Mouse (Mus musculus) intestine, embryonic 15.5 days (tissue): ENCODE measurements around the gene Ppp1r14d. TPM values are rescaled to one million over a fixed set of nuclear protein-coding genes. Genes with fewer than 3 reads are reported as not detected.
A peak's percentile ranks its signal among the peaks of the same experiment; 100 is the strongest.

Experiments
- ATAC-seq: fragments of 200-750 bp; cut with Nextera tagmentation; 2 replicates; pipeline ENCODE4 v1.8.0; 2017; ENCODE audit warnings: moderate TSS enrichment, moderate library complexity
- H3K27ac ChIP-seq: fragments of 300-500 bp; sonication (generic); 2 replicates; pipeline ENCODE4 v1.5.1; 2015; ENCODE audit warnings: mild to moderate bottlenecking, inconsistent platforms
- H3K27me3 ChIP-seq: fragments of 300-500 bp; sonication (generic); replicated peaks from 2 replicates; pipeline ENCODE4 v1.6.1; 2015; ENCODE audit warnings: inconsistent platforms
- H3K36me3 ChIP-seq: fragments of 300-500 bp; sonication (generic); 2 replicates; pipeline ENCODE4 v1.6.1; 2015; ENCODE audit warnings: inconsistent platforms
- H3K4me1 ChIP-seq: fragments of 300-500 bp; sonication (generic); replicated peaks from 2 replicates; pipeline ENCODE4 v1.6.1; 2015; ENCODE audit warnings: inconsistent platforms
- H3K4me2 ChIP-seq: fragments of 300-500 bp; sonication (generic); replicated peaks from 2 replicates; pipeline ENCODE4 v1.6.1; 2015; ENCODE audit warnings: mild to moderate bottlenecking, inconsistent platforms
- H3K4me3 ChIP-seq: fragments of 300-500 bp; sonication (generic); replicated peaks from 2 replicates; pipeline ENCODE4 v1.5.1; 2015; ENCODE audit warnings: inconsistent platforms
- H3K9ac ChIP-seq: fragments of 300-500 bp; sonication (generic); 2 replicates; pipeline ENCODE4 v1.6.1; 2015; ENCODE audit warnings: inconsistent platforms
- H3K9me3 ChIP-seq: fragments of 300-500 bp; sonication (generic); 2 replicates; pipeline ENCODE4 v1.6.1; 2016; ENCODE audit warnings: inconsistent platforms
- WGBS: fragments of 180-500 bp; shearing (Covaris S2); methylation state at CpG from one replicate; pipeline ENCODE4 v1.1.7; 2015; 5-methylcytosine and 5-hydroxymethylcytosine counted together
- polyA plus RNA-seq: library from polyadenylated mRNA; unstranded; fragments of >200 nt; fragmentation: Nextera tagmentation; extraction: Ambion mirVana; gene quantifications from 2 replicates; pipeline ENCODE4 v1.2.1, GENCODE M21; 2015

The Ppp1r14d gene
- polyA plus RNA-seq, 1 experiment from 2014 or later = 15.2 TPM

DNA sequence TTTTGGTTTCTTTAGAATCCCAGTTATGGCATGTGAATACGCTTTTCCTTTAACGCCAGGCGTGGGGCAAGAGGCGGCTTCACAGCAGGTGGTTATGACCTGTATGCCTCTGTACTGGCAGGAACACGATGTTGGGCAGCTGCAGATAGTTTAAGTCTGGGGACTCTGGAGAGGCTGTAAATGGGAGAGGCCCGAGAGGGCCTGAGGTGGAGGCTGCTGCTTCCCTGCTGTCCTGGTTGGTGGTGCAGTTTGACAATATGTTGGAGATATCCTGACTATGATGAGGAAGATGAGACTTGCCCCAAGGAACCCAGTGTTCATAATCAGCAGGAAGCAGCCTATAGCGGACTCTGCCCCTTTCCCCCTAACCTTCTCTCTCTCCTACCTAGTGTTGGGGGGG is 46.8 kb downstream of the Ppp1r14d start:
- Histone ChIP-seq H3K9ac (no peak overlapping the region), H3K4me2 (no peak overlapping the region), H3K27me3 (no peaks in the 10 kb centered on the region), H3K9me3 (no peaks in the 10 kb centered on the region), H3K27ac (no peak overlapping the region), H3K4me3 (no peak overlapping the region), H3K4me1 (no peaks in the 10 kb centered on the region), H3K36me3 (peaks cover 14% of the 10 kb centered on the region; the same call in 1 of the 2 replicates)
- ATAC-seq = no peak
- 86% methylated on average over 7 of the region's 7 CpGs for WGBS

DNA sequence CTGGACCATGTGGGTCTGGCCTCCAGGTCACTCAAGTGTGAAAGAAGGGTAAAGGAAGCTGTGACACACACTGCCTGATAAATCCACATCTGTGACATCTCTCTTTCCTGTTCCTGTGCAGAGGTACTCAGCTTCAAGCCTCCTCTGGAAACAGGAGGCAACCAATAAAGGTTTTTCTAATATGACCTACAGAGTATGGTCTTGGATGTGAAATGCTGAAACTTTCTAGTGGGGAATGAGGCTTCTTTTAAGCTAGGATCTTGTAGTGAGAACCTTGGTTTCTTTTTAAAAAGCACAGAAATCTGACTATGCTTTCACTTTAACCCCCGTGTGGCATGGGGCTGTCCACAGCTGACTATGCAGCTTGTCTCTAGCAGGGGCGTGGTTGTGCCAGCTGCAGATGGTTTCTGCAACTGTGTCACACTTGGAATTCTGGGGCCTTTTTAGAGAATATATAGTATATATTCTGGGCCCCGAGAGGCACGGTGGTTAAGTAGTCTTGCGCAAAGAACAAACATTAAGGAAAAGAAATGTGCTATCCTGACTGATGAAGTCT is 52.2 kb downstream of the Ppp1r14d start:
- Histone ChIP-seq H3K27me3 (no peaks in the 10 kb centered on the region), H3K9me3 (no peaks in the 10 kb centered on the region), H3K9ac (no peak overlapping the region), H3K4me1 (peaks cover 19% of the 10 kb centered on the region), H3K4me3 (no peak overlapping the region), H3K36me3 (peaks cover 3% of the 10 kb centered on the region; the same call in 1 of the 2 replicates), H3K4me2 (no peak overlapping the region), H3K27ac (no peak overlapping the region)
- WGBS = 86% methylated on average over 5 of the region's 5 CpGs
- no peak for ATAC-seq

DNA sequence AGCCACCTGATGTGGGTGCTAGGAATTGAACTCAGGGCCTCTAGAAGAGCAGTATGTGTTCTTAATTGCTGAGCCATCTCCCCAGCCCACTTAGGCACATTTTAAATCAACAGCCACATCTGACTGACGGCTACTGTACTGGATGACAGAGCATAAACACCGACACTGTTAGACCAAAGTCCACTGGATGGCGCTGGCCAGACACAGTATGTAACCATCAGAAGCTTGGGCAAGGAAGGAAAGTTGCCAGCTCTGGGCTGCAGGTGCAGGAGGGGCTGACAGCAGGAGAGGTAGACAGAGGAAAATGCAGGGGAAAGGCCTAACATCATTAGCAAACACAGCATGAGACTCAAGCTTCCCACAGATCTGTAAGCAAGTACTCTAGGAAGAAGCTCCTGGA is 52.9 kb downstream of the Ppp1r14d start:
- Histone ChIP-seq H3K27me3 (no peaks in the 10 kb centered on the region), H3K36me3 (no peaks in the 10 kb centered on the region), H3K4me3 (no peak overlapping the region), H3K27ac (no peak overlapping the region), H3K9me3 (no peaks in the 10 kb centered on the region), H3K4me1 (peaks cover 21% of the 10 kb centered on the region), H3K4me2 (no peak overlapping the region), H3K9ac (no peak overlapping the region)
- WGBS = 47% methylated on average over 3 of the region's 3 CpGs
- no peak for ATAC-seq

DNA sequence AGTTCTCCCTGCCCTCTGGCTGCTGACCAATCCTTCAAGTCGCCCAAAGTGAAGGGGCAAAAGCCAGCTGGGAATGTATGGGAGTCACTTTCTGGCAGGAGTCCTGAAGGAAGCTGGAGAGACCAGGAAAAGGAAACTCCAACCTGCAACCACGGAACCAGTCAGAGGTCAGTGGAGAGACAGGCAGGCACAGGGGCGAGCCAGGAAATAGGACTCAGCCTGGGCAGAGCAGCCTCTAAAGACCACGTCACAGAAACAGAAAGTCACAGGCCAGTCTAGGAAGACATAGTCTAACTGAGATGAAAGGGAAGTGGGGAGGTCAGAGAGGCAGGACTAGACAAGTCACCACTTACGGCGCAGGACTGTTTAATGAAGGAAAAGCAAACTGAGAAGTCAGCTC is 54.1 kb downstream of the Ppp1r14d start:
- ATAC-seq = no peak
- Histone ChIP-seq H3K9me3 (no peaks in the 10 kb centered on the region), H3K4me2 (no peak overlapping the region), H3K27ac (no peak overlapping the region), H3K4me1 (peaks cover 21% of the 10 kb centered on the region), H3K9ac (no peak overlapping the region), H3K27me3 (no peaks in the 10 kb centered on the region), H3K36me3 (no peaks in the 10 kb centered on the region), H3K4me3 (no peak overlapping the region)
- WGBS = 59% methylated on average over 6 of the region's 6 CpGs

DNA sequence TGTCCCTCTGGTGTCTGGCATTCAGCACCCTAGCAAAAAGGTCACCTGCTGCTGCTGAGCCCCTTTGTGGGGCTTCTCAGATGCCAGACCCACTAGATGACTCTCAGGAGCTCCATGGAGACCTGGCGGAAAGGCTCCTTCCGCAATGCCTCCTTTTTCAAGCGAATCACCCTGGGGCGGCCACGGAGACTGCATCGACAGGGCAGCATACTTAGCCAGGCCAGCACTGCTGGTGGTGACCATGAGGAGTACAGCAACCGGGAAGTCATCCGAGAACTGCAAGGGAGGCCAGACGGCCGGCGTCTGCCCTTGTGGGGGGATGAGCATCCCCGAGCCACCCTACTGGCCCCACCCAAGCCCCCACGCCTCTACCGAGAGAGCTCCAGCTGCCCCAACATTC is 54.8 kb downstream of the Ppp1r14d start:
- ATAC-seq = no peak
- Histone ChIP-seq H3K4me2 (no peak overlapping the region), H3K4me3 (no peak overlapping the region), H3K27ac (no peak overlapping the region), H3K4me1 (peaks cover 21% of the 10 kb centered on the region), H3K9ac (no peak overlapping the region), H3K9me3 (no peaks in the 10 kb centered on the region), H3K36me3 (no peaks in the 10 kb centered on the region), H3K27me3 (no peaks in the 10 kb centered on the region)
- WGBS = 67% methylated on average over 14 of the region's 14 CpGs

DNA sequence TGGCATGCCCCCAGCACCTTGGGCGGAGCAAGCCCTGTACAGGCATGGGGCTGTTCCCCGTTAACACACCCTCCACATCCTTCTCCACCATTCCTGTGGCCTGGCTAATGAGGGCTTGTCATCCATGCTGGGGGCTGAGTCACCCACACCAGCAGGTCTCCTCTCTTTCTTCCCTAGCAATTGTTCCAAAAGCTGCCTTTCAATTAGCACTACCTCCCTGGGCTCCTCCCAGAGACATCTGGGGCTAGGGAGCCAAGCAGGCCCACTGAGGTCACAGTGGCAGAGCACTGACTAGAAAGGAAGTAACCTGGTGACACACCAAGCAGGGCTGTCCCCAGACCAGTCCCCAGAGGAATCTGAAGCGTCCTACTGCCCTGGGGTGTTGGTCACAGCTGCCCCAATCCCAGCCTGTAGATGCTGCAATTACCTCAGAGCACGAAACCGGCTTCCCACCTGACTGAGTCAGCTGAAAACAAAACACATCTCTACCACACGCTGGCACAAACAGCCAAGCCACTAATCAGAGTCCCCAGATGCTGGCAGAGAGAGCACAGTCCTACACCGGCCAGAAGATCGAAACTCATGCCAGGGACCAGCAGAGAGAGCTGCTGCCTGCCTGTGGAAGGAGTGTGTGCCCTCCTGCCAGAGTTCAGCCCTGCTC is 55.6 kb downstream of the Ppp1r14d start, which contains the start of gene Gm14137:
Gene Gm14137 (plus strand): TSS at position 519 of the 661 bp plus-strand sequence.
- 59% methylated on average over 8 of the region's 8 CpGs for WGBS
- H3K27ac ChIP-seq = peak within 1 kb of the TSS; percentile 5; the same call in 1 of the 2 replicates
- H3K4me3 ChIP-seq = no peak within 1 kb of the TSS
- no peaks in the 10 kb centered on the region for H3K9me3 ChIP-seq
- no peaks in the 10 kb centered on the region for H3K36me3 ChIP-seq
- H3K9ac ChIP-seq = no peak within 1 kb of the TSS
- H3K4me1 ChIP-seq = peaks cover 21% of the 10 kb centered on the region
- no peaks in the 10 kb centered on the region for H3K27me3 ChIP-seq
- no peak for ATAC-seq
- peak within 1 kb of the TSS; percentile 42; the same call in 1 of the 2 replicates for H3K4me2 ChIP-seq

DNA sequence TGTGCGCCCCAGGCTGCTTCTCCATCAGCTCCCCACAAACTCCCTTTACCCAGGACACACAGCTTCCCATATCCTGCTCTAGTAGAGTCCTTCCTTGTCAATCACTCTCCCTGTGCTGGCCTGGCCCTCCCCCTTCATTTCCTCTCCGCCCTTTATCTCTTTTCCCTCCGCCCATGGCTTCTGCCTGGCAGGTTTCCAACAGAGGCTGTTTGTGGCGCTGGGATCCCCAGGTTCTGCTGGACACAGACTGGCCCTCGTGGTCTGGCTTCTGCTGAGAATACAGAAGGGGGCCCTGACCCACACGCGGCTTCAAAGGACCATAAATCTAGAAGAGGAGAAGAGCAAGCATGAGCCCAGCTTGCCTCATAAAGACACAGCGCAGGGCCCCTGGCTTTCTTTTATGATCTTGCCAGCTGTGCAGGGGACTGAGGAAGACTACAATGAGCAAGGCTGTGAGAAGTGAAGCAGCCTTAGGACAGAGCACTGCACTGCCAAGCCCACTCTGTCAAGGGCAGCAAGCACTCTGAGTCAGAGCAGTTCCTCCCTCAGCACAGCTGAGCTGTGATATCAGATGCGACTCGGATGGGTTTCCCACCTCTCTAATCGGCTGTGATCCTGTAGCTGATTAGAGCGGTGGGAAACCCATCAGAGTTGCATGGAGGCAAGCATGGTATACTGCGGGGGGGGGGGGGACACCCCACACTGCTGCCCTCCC is 56.7 kb downstream of the Ppp1r14d start:
- Histone ChIP-seq H3K9me3 (no peaks in the 10 kb centered on the region), H3K4me2 (peak overlapping the region; percentile 42), H3K36me3 (no peaks in the 10 kb centered on the region), H3K27ac (peak overlapping the region; percentile 5), H3K27me3 (no peaks in the 10 kb centered on the region; the same call in 1 of the 2 replicates), H3K9ac (no peak overlapping the region), H3K4me1 (peaks cover 24% of the 10 kb centered on the region), H3K4me3 (no peak overlapping the region)
- WGBS = 11% methylated on average over 13 of the region's 13 CpGs
- peak; percentile 81 for ATAC-seq

DNA sequence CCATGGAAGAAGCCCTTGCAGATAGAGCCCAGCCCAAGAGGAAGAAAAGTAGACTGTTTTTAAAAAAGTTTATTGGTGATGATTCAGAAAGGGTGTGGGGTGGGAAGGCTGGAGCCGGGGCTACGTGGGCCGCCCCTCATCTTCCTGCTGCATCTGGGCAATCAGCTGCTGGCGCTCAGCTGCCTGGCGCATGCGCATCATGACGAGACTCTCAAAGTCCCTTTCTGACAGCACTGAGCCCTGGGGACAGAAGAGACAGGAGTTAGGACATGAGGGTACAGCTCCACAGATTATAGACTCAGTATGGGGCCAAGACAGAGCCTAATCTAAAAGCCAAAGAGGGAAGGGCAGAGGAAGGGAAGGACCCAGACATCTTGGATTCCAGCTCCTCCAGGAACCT is 57.3 kb downstream of the Ppp1r14d start:
- Histone ChIP-seq H3K4me3 (no peak overlapping the region), H3K4me1 (peaks cover 27% of the 10 kb centered on the region), H3K9ac (no peak overlapping the region), H3K36me3 (no peaks in the 10 kb centered on the region), H3K27me3 (peaks cover 4% of the 10 kb centered on the region; the same call in 1 of the 2 replicates), H3K27ac (0 out of 2 replicates have a peak overlapping the region, but pooled peaks have one; percentile 3), H3K4me2 (peak overlapping the region; percentile 42; the same call in 1 of the 2 replicates), H3K9me3 (no peaks in the 10 kb centered on the region)
- 80% methylated on average over 7 of the region's 7 CpGs for WGBS
- no peak for ATAC-seq

DNA sequence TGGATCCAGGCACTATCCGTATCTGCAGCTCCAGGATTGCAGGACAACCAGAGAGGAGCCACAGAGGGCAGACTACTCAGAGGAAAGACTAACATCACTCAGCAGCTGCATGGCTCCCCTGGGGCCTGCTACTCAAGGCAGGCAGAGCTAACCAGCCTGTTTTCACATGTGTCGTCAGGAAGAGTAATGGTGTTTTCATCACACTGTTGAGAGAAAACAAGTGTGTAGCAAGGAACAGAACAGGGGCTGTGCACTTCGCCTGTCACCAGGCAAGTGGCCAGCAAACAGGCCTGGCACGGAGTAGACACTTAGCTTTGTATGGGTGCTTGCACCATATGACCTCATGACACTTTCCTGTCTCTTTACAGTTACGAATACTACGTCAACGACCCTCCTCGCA is 58.1 kb downstream of the Ppp1r14d start:
- H3K4me3 ChIP-seq = no peak overlapping the region
- WGBS = 61% methylated on average over 8 of the region's 8 CpGs
- ATAC-seq = no peak
- H3K4me1 ChIP-seq = peaks cover 32% of the 10 kb centered on the region
- peaks cover 4% of the 10 kb centered on the region; the same call in 1 of the 2 replicates for H3K27me3 ChIP-seq
- no peak overlapping the region for H3K27ac ChIP-seq
- H3K9me3 ChIP-seq = no peaks in the 10 kb centered on the region
- no peaks in the 10 kb centered on the region for H3K36me3 ChIP-seq
- no peak overlapping the region for H3K4me2 ChIP-seq
- no peak overlapping the region for H3K9ac ChIP-seq

DNA sequence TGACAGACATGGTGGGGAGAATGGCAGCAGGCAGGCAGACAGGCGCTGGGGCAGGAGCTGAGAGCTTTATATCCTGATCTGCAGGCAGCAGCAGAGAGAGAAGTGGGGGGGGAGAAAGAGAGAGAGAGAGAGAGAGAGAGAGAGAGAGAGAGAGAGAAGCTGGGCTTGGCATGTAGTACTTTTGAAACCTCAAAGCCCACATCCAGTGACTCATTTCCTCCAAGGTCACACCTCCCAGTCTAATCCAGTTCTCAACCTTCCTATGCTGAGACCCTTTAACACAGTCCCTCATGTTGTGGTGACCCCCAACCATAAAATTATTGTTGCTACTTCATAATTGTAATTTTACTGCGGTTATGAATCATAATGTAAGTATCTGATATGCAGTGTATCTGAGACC is 59.4 kb downstream of the Ppp1r14d start:
- 88% methylated on average over 2 of the region's 2 CpGs for WGBS
- no peak for ATAC-seq
- no peak overlapping the region for H3K9ac ChIP-seq
- no peaks in the 10 kb centered on the region for H3K36me3 ChIP-seq
- H3K27ac ChIP-seq = no peak overlapping the region
- H3K27me3 ChIP-seq = peaks cover 9% of the 10 kb centered on the region; the same call in 1 of the 2 replicates
- H3K4me2 ChIP-seq = no peak overlapping the region
- H3K4me1 ChIP-seq = peaks cover 32% of the 10 kb centered on the region
- H3K9me3 ChIP-seq = no peaks in the 10 kb centered on the region
- H3K4me3 ChIP-seq = no peak overlapping the region
